Mouse (Mus musculus): ENCODE measurements around the gene Prss50. TPM values are rescaled to one million over a fixed set of nuclear protein-coding genes. Genes with fewer than 3 reads are reported as not detected.

Gene Prss50
- total RNA-seq, 2 experiments from 2014 or later, result 0.54 to 0.80 TPM

DNA sequence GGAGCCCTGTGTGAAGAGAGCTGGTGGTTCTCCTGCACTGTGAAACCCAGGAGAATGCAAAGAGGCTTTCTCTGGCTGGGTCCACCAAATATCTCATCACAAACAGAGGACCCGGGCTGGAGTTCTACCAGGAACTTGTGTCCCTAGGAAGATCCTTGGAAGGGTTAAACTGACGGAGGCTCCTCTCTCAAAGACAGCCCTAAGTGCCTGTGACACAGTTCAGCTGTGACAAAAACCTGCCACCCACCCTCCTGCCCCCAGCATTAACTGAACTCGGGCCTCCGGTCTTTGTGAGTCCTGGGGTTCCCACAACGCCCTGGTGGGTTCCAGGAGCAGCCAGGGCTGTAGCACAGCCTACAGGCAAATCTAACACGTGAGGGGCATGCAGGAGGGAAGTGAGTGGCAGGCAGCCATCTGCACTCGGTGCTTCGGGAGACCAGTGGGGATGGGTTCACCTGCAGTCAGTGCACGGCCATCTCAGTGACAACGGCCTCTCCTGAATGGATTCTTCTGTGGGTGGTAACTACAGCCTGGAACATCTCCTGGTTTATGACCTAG is 41.8 kb downstream of the Prss50 start:
- DNase-seq (ENCODE audit: extremely low spot score in 1 of 2, low spot score in 1 of 2), result no peak

- DNase-seq (ENCODE audit: extremely low spot score in 1 of 2, low spot score in 1 of 2), result no peak
Observed at GRCm38 (mm10) chr9:110901204-110901603, 43.4 kb downstream of the Prss50 start.

GRCm38 (mm10) chr9:110902271-110902670 is 44.5 kb downstream of the Prss50 start:
- DNase-seq (ENCODE audit: extremely low spot score in 1 of 2, low spot score in 1 of 2), result no peak

GRCm38 (mm10) chr9:110907201-110907837 is 49.6 kb downstream of the Prss50 start:
- DNase-seq (ENCODE audit: extremely low spot score in 1 of 2, low spot score in 1 of 2), result no peak

GRCm38 (mm10) chr9:110907838-110908630 is 50.3 kb downstream of the Prss50 start:
- DNase-seq (ENCODE audit: extremely low spot score in 1 of 2, low spot score in 1 of 2), result no peak

DNA sequence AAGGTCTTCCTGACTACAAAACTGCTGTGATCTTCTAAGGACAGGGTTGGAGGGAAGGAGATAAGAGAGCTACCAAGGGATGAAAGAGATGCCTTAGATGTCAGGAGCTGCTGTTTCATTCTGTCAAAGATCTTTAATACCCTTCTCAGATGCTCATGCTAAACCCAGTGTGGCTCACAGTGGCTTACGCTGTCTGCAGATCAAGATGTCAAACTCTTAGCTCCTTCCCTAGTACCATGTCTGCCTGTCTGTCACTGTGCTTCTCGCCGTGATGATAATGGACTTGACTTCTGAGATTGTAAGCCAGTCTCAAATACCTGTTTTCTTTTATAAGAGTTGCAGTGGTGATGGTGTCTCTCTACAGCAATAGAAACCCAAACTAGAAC is 50.9 kb downstream of the Prss50 start:
- no peak for DNase-seq (ENCODE audit: extremely low spot score in 1 of 2, low spot score in 1 of 2)

- DNase-seq (ENCODE audit: extremely low spot score in 1 of 2, low spot score in 1 of 2), result no peak
Observed at GRCm38 (mm10) chr9:110909371-110909967, 51.7 kb downstream of the Prss50 start.

Other genes with a start within 250 kb of the Prss50 start
- 1 to 10 TPM; 1.6 to 1.9 TPM for gene Nradd, start 233.5 kb upstream of the Prss50 start, total RNA-seq (2021)
- 10 to 100 TPM in 1 of 2 experiments, 1 to 10 TPM in 1; 8.4 to 12.9 TPM for gene Nbeal2, start 203.8 kb upstream of the Prss50 start, total RNA-seq (2021)
- gene Ccdc12, start 201.5 kb upstream of the Prss50 start, total RNA-seq (2021), result 10 to 100 TPM; 51.2 to 57.6 TPM
- under 1 TPM in 1 of 2 experiments, not detected in 1; 0.39 TPM for gene Myl3, start 116.1 kb upstream of the Prss50 start, total RNA-seq (2021)
- gene Pth1r, start 110.8 kb upstream of the Prss50 start, total RNA-seq (2021), result 1 to 10 TPM; 5.5 to 6.4 TPM
- not detected for gene Prss42, start 59.8 kb upstream of the Prss50 start, total RNA-seq (2021)
- gene Prss44, start 44.0 kb upstream of the Prss50 start, total RNA-seq (2021), result not detected
- gene Prss43, start 31.3 kb upstream of the Prss50 start, total RNA-seq (2021), result under 1 TPM; 0.30 to 0.52 TPM
- gene Prss45, start 23.4 kb upstream of the Prss50 start, total RNA-seq (2021), result under 1 TPM; 0.44 to 0.61 TPM
- under 1 TPM in 1 of 2 experiments, not detected in 1; 0.22 TPM for gene Prss46, start 13.5 kb upstream of the Prss50 start, total RNA-seq (2021)
- 10 to 100 TPM in 1 of 2 experiments, 1 to 10 TPM in 1; 8.6 to 17.6 TPM for gene Als2cl, start 21.9 kb downstream of the Prss50 start, total RNA-seq (2021)
- gene Tmie, start 22.1 kb downstream of the Prss50 start, total RNA-seq (2021), result 1 to 10 TPM; 1.5 to 1.7 TPM
- not detected for gene Fam240a, start 58.9 kb downstream of the Prss50 start, total RNA-seq (2021)
- under 1 TPM; 0.23 to 0.66 TPM for gene Tdgf1, start 88.2 kb downstream of the Prss50 start, total RNA-seq (2021)
- gene Lrrc2, start 93.6 kb downstream of the Prss50 start, total RNA-seq (2021), result 1 to 10 TPM; 1.8 to 2.3 TPM
- under 1 TPM; 0.10 to 0.26 TPM for gene Rtp3, start 132.6 kb downstream of the Prss50 start, total RNA-seq (2021)
- under 1 TPM in 1 of 2 experiments, not detected in 1; 0.34 TPM for gene Ltf, start 161.3 kb downstream of the Prss50 start, total RNA-seq (2021)
- 1 to 10 TPM in 1 of 2 experiments, under 1 TPM in 1; 0.89 to 1.0 TPM for gene Ccrl2, start 199.6 kb downstream of the Prss50 start, total RNA-seq (2021)

All from layer of hippocampus, postnatal 25 days (tissue).